Mouse (Mus musculus) limb, embryonic 11.5 days (tissue): ENCODE results near the gene Cd320. TPM values are rescaled to one million over a fixed set of nuclear protein-coding genes. Genes with fewer than 3 reads are reported as not detected.
"Not testable (repeated sequence)": the region's sequence is repeated elsewhere in the genome, so short reads cannot be mapped to it uniquely, and the experiment has no call there.

Experiments used
- ATAC-seq: fragments of 200-750 bp; cut with Nextera tagmentation; 2 replicates; pipeline ENCODE4 v1.8.0; 2017; ENCODE audit warnings: low read depth; ENCODE audit not compliant: insufficient number of reproducible peaks, low FRiP score, low TSS enrichment
- DNase-seq: peaks from one replicate; pipeline ENCODE4 v3.0.0-alpha.2; 2015; ENCODE audit warnings: low spot score
- H3K27ac ChIP-seq: fragments of 300-500 bp; sonication (generic); replicated peaks from 2 replicates; pipeline ENCODE4 v1.5.1; 2014; ENCODE audit warnings: low read depth, mild to moderate bottlenecking, low read length
- H3K27me3 ChIP-seq: fragments of 300-500 bp; sonication (generic); 2 replicates; pipeline ENCODE4 v1.6.1; 2014; ENCODE audit warnings: mild to moderate bottlenecking, low read length, mixed read lengths; ENCODE audit not compliant: control insufficient read depth, insufficient read depth
- H3K36me3 ChIP-seq: fragments of 300-500 bp; sonication (generic); 2 replicates; pipeline ENCODE4 v1.6.1; 2014; ENCODE audit warnings: mild to moderate bottlenecking, low read length, moderate library complexity, mixed read lengths; ENCODE audit not compliant: control insufficient read depth, insufficient read depth
- H3K4me1 ChIP-seq: fragments of 300-500 bp; sonication (generic); 2 replicates; pipeline ENCODE4 v1.6.1; 2014; ENCODE audit warnings: low read length, mixed read lengths; ENCODE audit not compliant: control insufficient read depth, insufficient read depth
- H3K4me2 ChIP-seq: fragments of 300-500 bp; sonication (generic); 2 replicates; pipeline ENCODE4 v1.6.1; 2014; ENCODE audit warnings: low read depth, mild to moderate bottlenecking, moderate library complexity; ENCODE audit not compliant: severe bottlenecking
- H3K4me3 ChIP-seq: fragments of 300-500 bp; sonication (generic); 2 replicates; pipeline ENCODE4 v1.5.1; 2014; ENCODE audit warnings: low read depth, low read length
- H3K9ac ChIP-seq: fragments of 300-500 bp; sonication (generic); 2 replicates; pipeline ENCODE4 v1.6.1; 2014; ENCODE audit warnings: mild to moderate bottlenecking, low read length
- H3K9me3 ChIP-seq: fragments of 300-500 bp; sonication (generic); 2 replicates; pipeline ENCODE4 v1.6.1; 2016; ENCODE audit warnings: low read length; ENCODE audit not compliant: control insufficient read depth
- WGBS: fragments of 180-500 bp; shearing (Covaris S2); extraction: QIAGEN DNeasy Blood & Tissue Kit; methylation state at CpG from one replicate; pipeline ENCODE4 v1.1.7; 2014; 5-methylcytosine and 5-hydroxymethylcytosine counted together
- polyA plus RNA-seq: library from polyadenylated mRNA; unstranded; fragments of >200 nt; fragmentation: Nextera tagmentation; extraction: Ambion mirVana; gene quantifications from 2 replicates; pipeline ENCODE4 v1.2.1, GENCODE M21; 2014

Gene Cd320
- polyA plus RNA-seq, 1 experiment from 2014 or later = 91.5 TPM

GRCm38 (mm10) chr17:33844196-33844595 is 1.3 kb downstream of the Cd320 start:
- H3K36me3 ChIP-seq = peaks cover 7% of the 10 kb centered on the region; the same call in 1 of the 2 replicates
- H3K9ac ChIP-seq = no peak overlapping the region
- no peak overlapping the region for H3K27ac ChIP-seq
- H3K4me1 ChIP-seq = 0 out of 2 replicates have a peak, but pooled peaks cover 6% of the 10 kb centered on the region
- ATAC-seq (no peak), DNase-seq (no peak)
- H3K4me3 ChIP-seq = no peak overlapping the region; the same call in 1 of the 2 replicates
- H3K9me3 ChIP-seq = no peaks in the 10 kb centered on the region
- WGBS = 61% methylated on average over 1 of the region's 1 CpGs
- no peaks in the 10 kb centered on the region for H3K27me3 ChIP-seq
- peak overlapping the region; percentile 92; the same call in 1 of the 2 replicates for H3K4me2 ChIP-seq

- Histone ChIP-seq H3K4me2 (no peak overlapping the region), H3K27ac (no peak overlapping the region), H3K4me3 (no peak overlapping the region), H3K9ac (no peak overlapping the region), H3K36me3 (peaks cover 5% of the 10 kb centered on the region; the same call in 1 of the 2 replicates), H3K9me3 (no peaks in the 10 kb centered on the region), H3K27me3 (no peaks in the 10 kb centered on the region), H3K4me1 (0 out of 2 replicates have a peak, but pooled peaks cover 6% of the 10 kb centered on the region)
- DNase-seq = no peak
- ATAC-seq = no peak
- 48% methylated on average over 8 of the region's 8 CpGs for WGBS
Observed at GRCm38 (mm10) chr17:33848139-33848538, 5.2 kb downstream of the Cd320 start.

- no peak overlapping the region for H3K4me2 ChIP-seq
- H3K27me3 ChIP-seq = no peaks in the 10 kb centered on the region
- H3K9me3 ChIP-seq = no peaks in the 10 kb centered on the region
- H3K4me1 ChIP-seq = no peaks in the 10 kb centered on the region
- H3K9ac ChIP-seq = no peak overlapping the region
- ATAC-seq (no peak), DNase-seq (no peak)
- no peak overlapping the region for H3K4me3 ChIP-seq
- WGBS = 72% methylated on average over 1 of the region's 1 CpGs
- no peak overlapping the region for H3K27ac ChIP-seq
- H3K36me3 ChIP-seq = peaks cover 5% of the 10 kb centered on the region; the same call in 1 of the 2 replicates
Observed at GRCm38 (mm10) chr17:33851331-33851730, 8.4 kb downstream of the Cd320 start.

GRCm38 (mm10) chr17:33857816-33858215 is 14.9 kb downstream of the Cd320 start:
- no peak overlapping the region for H3K9ac ChIP-seq
- H3K9me3 ChIP-seq = no peaks in the 10 kb centered on the region
- WGBS = 76% methylated on average over 4 of the region's 4 CpGs
- H3K4me3 ChIP-seq = no peak overlapping the region
- no peaks in the 10 kb centered on the region for H3K4me1 ChIP-seq
- ATAC-seq (no peak), DNase-seq (no peak)
- no peaks in the 10 kb centered on the region for H3K27me3 ChIP-seq
- no peak overlapping the region for H3K27ac ChIP-seq
- H3K36me3 ChIP-seq = no peaks in the 10 kb centered on the region
- H3K4me2 ChIP-seq = no peak overlapping the region

- H3K9me3 ChIP-seq = no peaks in the 10 kb centered on the region
- ATAC-seq (no peak), DNase-seq (peak; percentile 54)
- no peaks in the 10 kb centered on the region for H3K27me3 ChIP-seq
- H3K36me3 ChIP-seq = no peaks in the 10 kb centered on the region
- H3K9ac ChIP-seq = no peak overlapping the region
- WGBS = 43% methylated on average over 9 of the region's 9 CpGs
- no peaks in the 10 kb centered on the region for H3K4me1 ChIP-seq
- no peak overlapping the region for H3K4me2 ChIP-seq
- H3K4me3 ChIP-seq = no peak overlapping the region
- H3K27ac ChIP-seq = no peak overlapping the region
Observed at GRCm38 (mm10) chr17:33865330-33866030, 22.6 kb downstream of the Cd320 start.

GRCm38 (mm10) chr17:33873537-33873936 is 30.6 kb downstream of the Cd320 start, which contains the start of gene Gm7029:
Gene Gm7029 (plus strand): TSS chr17:33873837.
- not testable (repeated sequence) for H3K27me3 ChIP-seq, H3K9ac ChIP-seq, H3K27ac ChIP-seq, H3K4me3 ChIP-seq, H3K36me3 ChIP-seq, DNase-seq, H3K4me2 ChIP-seq, H3K9me3 ChIP-seq, ATAC-seq, H3K4me1 ChIP-seq
- whole genome bisulfite sequencing = 79% methylated on average over 4 of the region's 12 CpGs

- Histone ChIP-seq H3K4me1 (no peaks in the 10 kb centered on the region), H3K27me3 (no peaks in the 10 kb centered on the region), H3K4me3 (no peak overlapping the region), H3K27ac (no peak overlapping the region), H3K36me3 (peaks cover 7% of the 10 kb centered on the region; the same call in 1 of the 2 replicates), H3K4me2 (no peak overlapping the region), H3K9me3 (no peaks in the 10 kb centered on the region), H3K9ac (no peak overlapping the region)
- 84% methylated on average over 11 of the region's 11 CpGs for WGBS
- DNase-seq (no peak), ATAC-seq (no peak)
Observed at GRCm38 (mm10) chr17:33874411-33874810, 31.5 kb downstream of the Cd320 start.

- WGBS = 82% methylated on average over 5 of the region's 5 CpGs
Observed at GRCm38 (mm10) chr17:33875797-33876196, 32.9 kb downstream of the Cd320 start.

More at GRCm38 (mm10) chr17:33875797-33876196, 32.9 kb downstream of the Cd320 start:
- ATAC-seq, H3K4me1 ChIP-seq, H3K4me2 ChIP-seq, H3K4me3 ChIP-seq, H3K27ac ChIP-seq, H3K27me3 ChIP-seq, H3K9me3 ChIP-seq, H3K9ac ChIP-seq: not testable (repeated sequence)
- H3K36me3 ChIP-seq = peaks cover 13% of the 10 kb centered on the region; the same call in 1 of the 2 replicates
- DNase-seq = peak; percentile 26
